Mouse (Mus musculus) midbrain, embryonic 11.5 days (tissue): ENCODE results near the gene Faf1. TPM values are rescaled to one million over a fixed set of nuclear protein-coding genes. Genes with fewer than 3 reads are reported as not detected.

Source experiments
- ATAC-seq: fragments of 200-750 bp; cut with Nextera tagmentation; 2 replicates; pipeline ENCODE4 v1.8.0; 2017; ENCODE audit warnings: moderate TSS enrichment, moderate library complexity; ENCODE audit not compliant: low FRiP score
- DNase-seq: peaks from one replicate; pipeline ENCODE4 v3.0.0; 2015; ENCODE audit warnings: low spot score; ENCODE audit errors: missing footprints
- H3K27ac ChIP-seq: fragments of 300-500 bp; sonication (generic); 2 replicates; pipeline ENCODE4 v1.5.1; 2014; ENCODE audit warnings: low read depth, low read length
- H3K27me3 ChIP-seq: fragments of 300-500 bp; sonication (generic); 2 replicates; pipeline ENCODE4 v1.6.1; 2014; ENCODE audit warnings: mild to moderate bottlenecking, low read length, moderate library complexity, mixed read lengths; ENCODE audit not compliant: control insufficient read depth, insufficient read depth
- H3K36me3 ChIP-seq: fragments of 300-500 bp; sonication (generic); 2 replicates; pipeline ENCODE4 v1.6.1; 2014; ENCODE audit warnings: mild to moderate bottlenecking, low read length, moderate library complexity, mixed read lengths; ENCODE audit not compliant: control insufficient read depth, insufficient read depth
- H3K4me1 ChIP-seq: fragments of 300-500 bp; sonication (generic); 2 replicates; pipeline ENCODE4 v1.6.1; 2014; ENCODE audit warnings: low read length; ENCODE audit not compliant: control insufficient read depth, insufficient read depth
- H3K4me2 ChIP-seq: fragments of 300-500 bp; sonication (generic); 2 replicates; pipeline ENCODE4 v1.6.1; 2014; ENCODE audit warnings: mild to moderate bottlenecking, moderate library complexity
- H3K4me3 ChIP-seq: fragments of 300-500 bp; sonication (generic); 2 replicates; pipeline ENCODE4 v1.5.1; 2014; ENCODE audit warnings: low read depth, low read length
- H3K9ac ChIP-seq: fragments of 300-500 bp; sonication (generic); 2 replicates; pipeline ENCODE4 v1.6.1; 2014; ENCODE audit warnings: low read length
- H3K9me3 ChIP-seq: fragments of 300-500 bp; sonication (generic); 2 replicates; pipeline ENCODE4 v1.6.1; 2016; ENCODE audit warnings: low read length; ENCODE audit not compliant: control insufficient read depth
- WGBS: fragments of 180-500 bp; shearing (Covaris S2); extraction: QIAGEN DNeasy Blood & Tissue Kit; methylation state at CpG from one replicate; pipeline ENCODE4 v1.1.7; 2014; 5-methylcytosine and 5-hydroxymethylcytosine counted together
- polyA plus RNA-seq: library from polyadenylated mRNA; unstranded; fragments of >200 nt; fragmentation: Nextera tagmentation; extraction: Ambion mirVana; gene quantifications from 2 replicates; pipeline ENCODE4 v1.2.1, GENCODE M21; 2014

Gene Faf1
- polyA plus RNA-seq, 1 experiment from 2014 or later = 42.4 TPM

GRCm38 (mm10) chr4:109897810-109898566, 221.6 kb downstream of the Faf1 start:
- Histone ChIP-seq H3K4me1 (no peaks in the 10 kb centered on the region), H3K9ac (no peak overlapping the region), H3K27ac (no peak overlapping the region), H3K4me2 (no peak overlapping the region), H3K4me3 (no peak overlapping the region), H3K36me3 (no peaks in the 10 kb centered on the region), H3K27me3 (no peaks in the 10 kb centered on the region), H3K9me3 (no peaks in the 10 kb centered on the region)
- DNase-seq = no peak
- 93% methylated on average over 6 of the region's 6 CpGs for WGBS
- ATAC-seq = no peak

GRCm38 (mm10) chr4:109901076-109901475, 224.7 kb downstream of the Faf1 start:
- no peak overlapping the region for H3K9ac ChIP-seq
- WGBS = 80% methylated on average over 2 of the region's 2 CpGs
- H3K9me3 ChIP-seq = no peaks in the 10 kb centered on the region
- no peak overlapping the region for H3K27ac ChIP-seq
- DNase-seq (no peak), ATAC-seq (no peak)
- no peaks in the 10 kb centered on the region for H3K4me1 ChIP-seq
- H3K4me2 ChIP-seq = no peak overlapping the region
- H3K4me3 ChIP-seq = no peak overlapping the region
- no peaks in the 10 kb centered on the region for H3K36me3 ChIP-seq
- H3K27me3 ChIP-seq = no peaks in the 10 kb centered on the region

DNA sequence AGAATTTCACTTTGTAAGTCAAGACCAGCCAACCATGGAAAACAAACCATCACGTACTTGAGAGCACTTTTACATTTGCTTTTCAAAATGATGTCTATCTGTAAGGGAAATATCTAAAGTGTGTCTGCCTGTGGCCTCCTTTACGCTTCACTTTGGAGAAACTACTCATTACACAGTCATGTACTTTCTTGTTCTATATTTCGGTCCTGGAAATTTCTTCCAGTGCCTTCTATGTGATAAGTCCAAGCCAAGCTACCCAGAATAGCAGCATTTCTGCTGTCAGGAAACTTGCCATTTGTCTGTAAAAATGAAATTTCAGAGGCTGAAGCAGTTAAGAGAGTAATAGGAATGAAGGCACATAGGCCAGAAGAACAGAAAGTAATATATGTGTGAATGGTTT, 228.1 kb downstream of the Faf1 start:
- Histone ChIP-seq H3K27me3 (no peaks in the 10 kb centered on the region), H3K4me2 (no peak overlapping the region), H3K27ac (no peak overlapping the region), H3K4me3 (no peak overlapping the region), H3K4me1 (no peaks in the 10 kb centered on the region), H3K9ac (no peak overlapping the region), H3K36me3 (no peaks in the 10 kb centered on the region), H3K9me3 (no peaks in the 10 kb centered on the region)
- ATAC-seq = no peak
- DNase-seq = no peak
- 96% methylated on average over 3 of the region's 3 CpGs for WGBS

GRCm38 (mm10) chr4:109929058-109929457, 252.7 kb downstream of the Faf1 start:
- H3K27me3 ChIP-seq = no peaks in the 10 kb centered on the region
- 92% methylated on average over 1 of the region's 1 CpGs for WGBS
- no peaks in the 10 kb centered on the region for H3K4me1 ChIP-seq

GRCm38 (mm10) chr4:109930445-109930844, 254.1 kb downstream of the Faf1 start:
- WGBS = 100% methylated on average over 1 of the region's 1 CpGs
- H3K4me3 ChIP-seq = no peak overlapping the region

More at GRCm38 (mm10) chr4:109929058-109929457, 252.7 kb downstream of the Faf1 start:
- H3K4me2 ChIP-seq = no peak overlapping the region
- H3K9ac ChIP-seq = no peak overlapping the region
- no peak overlapping the region for H3K4me3 ChIP-seq
- H3K9me3 ChIP-seq = no peaks in the 10 kb centered on the region
- DNase-seq (no peak), ATAC-seq (no peak)
- no peaks in the 10 kb centered on the region for H3K36me3 ChIP-seq
- H3K27ac ChIP-seq = no peak overlapping the region

GRCm38 (mm10) chr4:109930935-109931334, 254.5 kb downstream of the Faf1 start:
- DNase-seq = no peak
- Histone ChIP-seq H3K36me3 (no peaks in the 10 kb centered on the region), H3K4me2 (no peak overlapping the region), H3K9me3 (no peaks in the 10 kb centered on the region), H3K27me3 (no peaks in the 10 kb centered on the region), H3K4me3 (no peak overlapping the region), H3K4me1 (no peaks in the 10 kb centered on the region), H3K27ac (no peak overlapping the region), H3K9ac (no peak overlapping the region)
- no peak for ATAC-seq
- WGBS = 91% methylated on average over 1 of the region's 1 CpGs

More at GRCm38 (mm10) chr4:109930445-109930844, 254.1 kb downstream of the Faf1 start:
- H3K9me3 ChIP-seq = no peaks in the 10 kb centered on the region
- no peak overlapping the region for H3K9ac ChIP-seq
- no peak for ATAC-seq
- H3K27me3 ChIP-seq = no peaks in the 10 kb centered on the region
- H3K4me2 ChIP-seq = no peak overlapping the region
- no peaks in the 10 kb centered on the region for H3K36me3 ChIP-seq
- H3K4me1 ChIP-seq = no peaks in the 10 kb centered on the region
- H3K27ac ChIP-seq = no peak overlapping the region
- DNase-seq = no peak

- no peak overlapping the region for H3K27ac ChIP-seq
- no peak overlapping the region for H3K9ac ChIP-seq
- 95% methylated on average over 3 of the region's 3 CpGs for WGBS
- no peaks in the 10 kb centered on the region for H3K9me3 ChIP-seq
- no peak overlapping the region for H3K4me2 ChIP-seq
- DNase-seq (no peak), ATAC-seq (no peak)
- H3K36me3 ChIP-seq = no peaks in the 10 kb centered on the region
- no peak overlapping the region for H3K4me3 ChIP-seq
- H3K27me3 ChIP-seq = no peaks in the 10 kb centered on the region
- peaks cover 2% of the 10 kb centered on the region; the same call in 1 of the 2 replicates for H3K4me1 ChIP-seq
Observed at GRCm38 (mm10) chr4:109936557-109936956, 260.2 kb downstream of the Faf1 start.

- Histone ChIP-seq H3K36me3 (no peaks in the 10 kb centered on the region), H3K4me1 (peaks cover 2% of the 10 kb centered on the region; the same call in 1 of the 2 replicates), H3K4me3 (no peak overlapping the region), H3K9me3 (no peaks in the 10 kb centered on the region), H3K27me3 (no peaks in the 10 kb centered on the region), H3K4me2 (no peak overlapping the region), H3K27ac (no peak overlapping the region; the same call in 1 of the 2 replicates), H3K9ac (no peak overlapping the region)
- DNase-seq (no peak), ATAC-seq (peak; percentile 83)
Observed at GRCm38 (mm10) chr4:109939291-109939690, 262.9 kb downstream of the Faf1 start.

DNA sequence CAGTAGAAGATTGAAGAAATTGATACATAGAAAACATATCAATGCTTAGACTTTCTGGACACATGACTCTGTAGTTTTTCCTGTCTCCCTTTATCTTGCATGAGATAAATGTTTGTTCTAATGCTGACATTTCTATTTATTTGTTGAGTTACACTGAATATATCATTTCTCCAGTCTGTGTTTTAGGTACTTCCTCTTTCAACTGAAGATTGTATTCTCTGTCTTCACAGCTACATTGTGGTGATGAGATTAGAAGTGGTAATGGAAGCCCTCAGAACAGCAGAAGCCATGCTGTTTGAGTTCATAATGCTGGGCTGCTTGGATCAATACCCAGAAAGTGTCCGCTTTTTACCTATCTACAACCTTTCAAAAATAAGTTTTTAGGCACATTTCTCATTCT, 269.2 kb downstream of the Faf1 start:
- H3K27ac ChIP-seq = no peak overlapping the region
- H3K9me3 ChIP-seq = no peaks in the 10 kb centered on the region
- H3K36me3 ChIP-seq = no peaks in the 10 kb centered on the region
- no peak overlapping the region for H3K9ac ChIP-seq
- no peak overlapping the region for H3K4me3 ChIP-seq
- DNase-seq = no peak
- ATAC-seq = no peak
- 96% methylated on average over 1 of the region's 1 CpGs for WGBS
- H3K27me3 ChIP-seq = no peaks in the 10 kb centered on the region
- no peaks in the 10 kb centered on the region for H3K4me1 ChIP-seq
- H3K4me2 ChIP-seq = no peak overlapping the region
